Mouse (Mus musculus) embryonic fibroblast, embryonic 13.5 days (primary cell): ENCODE results near the gene Kif26b. TPM values are rescaled to one million over a fixed set of nuclear protein-coding genes. Genes with fewer than 3 reads are reported as not detected.

Source experiments
- H3K27ac ChIP-seq: 2 replicates; pipeline ENCODE4 v1.5.1; 2012; ENCODE audit warnings: low read length, control low read depth, inconsistent platforms; ENCODE audit not compliant: insufficient read depth
- H3K4me1 ChIP-seq: 2 replicates; pipeline ENCODE4 v1.6.1; 2011; ENCODE audit warnings: low read length; ENCODE audit not compliant: control insufficient read depth, insufficient read depth
- H3K4me3 ChIP-seq: 2 replicates; pipeline ENCODE4 v1.5.1; 2011; ENCODE audit warnings: mild to moderate bottlenecking, control low read depth, low read length; ENCODE audit not compliant: insufficient read depth
- CTCF ChIP-seq: IDR thresholded peaks from 2 replicates; pipeline ENCODE4 v1.5.1; 2011; ENCODE audit warnings: mild to moderate bottlenecking, control low read depth, low read length, moderate library complexity, borderline replicate concordance; ENCODE audit not compliant: insufficient read depth
- POLR2A ChIP-seq: IDR thresholded peaks from 2 replicates; pipeline ENCODE4 v1.6.1; 2011; ENCODE audit warnings: low read depth, mild to moderate bottlenecking, control low read depth, low read length, moderate library complexity
- polyA plus RNA-seq: library from polyadenylated mRNA; stranded (reverse); fragments of >200 nt; gene quantifications from 2 replicates; pipeline ENCODE4 v1.2.4, GENCODE M21; 2011; ENCODE audit warnings: low read depth; ENCODE audit not compliant: missing spikeins, insufficient read length

Kif26b gene
- polyA plus RNA-seq, 1 experiment, result 61.3 TPM

GRCm38 (mm10) chr1:178530301-178531078, 1.6 kb downstream of the Kif26b start:
- Histone ChIP-seq H3K4me1 (no peaks in the 10 kb centered on the region; the same call in 1 of the 2 replicates), H3K27ac (no peak overlapping the region), H3K4me3 (peak overlapping the region; percentile 56)
- TF ChIP-seq CTCF (peak; percentile 32; the same call in 1 of the 2 replicates), POLR2A (no peak; the same call in 1 of the 2 replicates)

- Histone ChIP-seq H3K4me1 (peaks cover 4% of the 10 kb centered on the region; the same call in 1 of the 2 replicates), H3K4me3 (no peak overlapping the region)
- TF ChIP-seq POLR2A (no peak), CTCF (no peak)
These were observed 11.3 kb downstream of the Kif26b start for GRCm38 (mm10) chr1:178540247-178540646.

GRCm38 (mm10) chr1:178542415-178542814, 13.5 kb downstream of the Kif26b start:
- Histone ChIP-seq H3K4me1 (peaks cover 4% of the 10 kb centered on the region; the same call in 1 of the 2 replicates), H3K4me3 (no peak overlapping the region), H3K27ac (no peak overlapping the region)
- TF ChIP-seq CTCF (no peak), POLR2A (no peak)

More at GRCm38 (mm10) chr1:178540247-178540646, 11.3 kb downstream of the Kif26b start:
- H3K27ac ChIP-seq, result no peak overlapping the region

- no peak overlapping the region for H3K27ac ChIP-seq
- TF ChIP-seq POLR2A (no peak), CTCF (no peak)
- peaks cover 4% of the 10 kb centered on the region; the same call in 1 of the 2 replicates for H3K4me1 ChIP-seq
- no peak overlapping the region for H3K4me3 ChIP-seq
These were observed 14.3 kb downstream of the Kif26b start for GRCm38 (mm10) chr1:178542990-178543944.

GRCm38 (mm10) chr1:178544585-178544984, 15.7 kb downstream of the Kif26b start:
- peaks cover 4% of the 10 kb centered on the region; the same call in 1 of the 2 replicates for H3K4me1 ChIP-seq
- H3K27ac ChIP-seq, result no peak overlapping the region
- no peak for TF ChIP-seq CTCF
- no peak for TF ChIP-seq POLR2A
- H3K4me3 ChIP-seq, result no peak overlapping the region

GRCm38 (mm10) chr1:178549576-178549975, 20.7 kb downstream of the Kif26b start:
- no peak overlapping the region for H3K4me3 ChIP-seq
- TF ChIP-seq CTCF (no peak), POLR2A (no peak)
- H3K27ac ChIP-seq, result no peak overlapping the region
- H3K4me1 ChIP-seq, result no peaks in the 10 kb centered on the region

- H3K27ac ChIP-seq, result no peak overlapping the region
- no peak for TF ChIP-seq CTCF
- TF ChIP-seq POLR2A, result no peak
- H3K4me1 ChIP-seq, result no peaks in the 10 kb centered on the region
These were observed 21.6 kb downstream of the Kif26b start for GRCm38 (mm10) chr1:178550477-178551047.

GRCm38 (mm10) chr1:178552278-178552897, 23.5 kb downstream of the Kif26b start:
- TF ChIP-seq POLR2A (no peak), CTCF (no peak)
- no peaks in the 10 kb centered on the region for H3K4me1 ChIP-seq
- H3K27ac ChIP-seq, result no peak overlapping the region
- no peak overlapping the region for H3K4me3 ChIP-seq

More at GRCm38 (mm10) chr1:178550477-178551047, 21.6 kb downstream of the Kif26b start:
- no peak overlapping the region for H3K4me3 ChIP-seq

GRCm38 (mm10) chr1:178552898-178553284, 24.0 kb downstream of the Kif26b start:
- Histone ChIP-seq H3K4me1 (no peaks in the 10 kb centered on the region), H3K27ac (no peak overlapping the region), H3K4me3 (no peak overlapping the region)
- no peak for TF ChIP-seq CTCF
- no peak for TF ChIP-seq POLR2A

- H3K4me3 ChIP-seq, result no peak overlapping the region
- no peak overlapping the region for H3K27ac ChIP-seq
- H3K4me1 ChIP-seq, result no peaks in the 10 kb centered on the region
- no peak for TF ChIP-seq CTCF
- no peak for TF ChIP-seq POLR2A
These were observed 27.3 kb downstream of the Kif26b start for GRCm38 (mm10) chr1:178556226-178556625.
